Mouse (Mus musculus) embryo, embryonic 10.5 days (tissue): ENCODE measurements at regions not wholly inside any gene's neighbourhood (a gene's known extent, or its start where the extent isn't known, plus 50 kb on each side); places are given as distances from the start of the nearest gene placed in this dataset.
"Not testable (repeated sequence)": the region's sequence is repeated elsewhere in the genome, so short reads cannot be mapped to it uniquely, and the experiment has no call there.

Experiments
- DNase-seq: peaks from one replicate; pipeline ENCODE4 v3.0.0-alpha.2; 2015; ENCODE audit warnings: low spot score

DNA sequence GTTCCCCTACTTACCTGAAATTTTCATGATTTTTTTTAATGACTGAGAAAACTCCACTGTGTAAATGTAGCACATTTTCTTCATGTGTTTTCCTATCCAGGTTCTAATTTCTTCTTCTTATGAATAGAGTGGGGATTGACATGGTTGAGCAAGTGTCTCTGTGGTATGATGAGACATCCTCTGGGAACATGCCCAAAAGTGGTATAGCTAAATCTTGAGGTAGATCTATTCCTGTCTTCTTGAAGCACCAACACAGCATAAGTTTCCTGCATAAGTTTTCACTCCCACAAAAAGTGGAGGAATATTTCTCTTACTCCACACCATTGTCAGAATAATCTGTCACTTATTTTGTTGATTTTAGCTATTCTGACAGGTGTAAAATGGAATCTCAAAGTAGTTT, 161.1 kb upstream of the Oprm1 start:
- no peak for DNase-seq

DNA sequence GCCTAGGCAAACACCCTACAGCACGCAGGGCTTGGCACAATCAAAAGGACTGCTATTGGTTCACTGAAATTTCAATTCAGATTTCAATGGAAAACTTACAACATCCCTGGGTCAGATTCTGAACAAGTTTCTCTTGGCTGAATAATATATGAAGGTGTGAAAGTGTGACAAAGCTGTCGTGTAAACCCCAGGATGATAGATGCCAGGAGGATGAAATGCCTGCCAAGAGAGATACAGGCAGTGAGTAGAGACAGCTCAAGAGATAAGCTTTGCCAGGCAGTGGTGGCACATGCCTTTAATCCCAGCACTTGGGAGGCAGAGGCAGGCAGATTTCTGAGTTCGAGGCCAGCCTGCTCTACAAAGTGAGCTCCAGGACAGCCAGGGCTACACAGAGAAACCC, 159.7 kb upstream of the Oprm1 start:
- not testable (repeated sequence) for DNase-seq

DNA sequence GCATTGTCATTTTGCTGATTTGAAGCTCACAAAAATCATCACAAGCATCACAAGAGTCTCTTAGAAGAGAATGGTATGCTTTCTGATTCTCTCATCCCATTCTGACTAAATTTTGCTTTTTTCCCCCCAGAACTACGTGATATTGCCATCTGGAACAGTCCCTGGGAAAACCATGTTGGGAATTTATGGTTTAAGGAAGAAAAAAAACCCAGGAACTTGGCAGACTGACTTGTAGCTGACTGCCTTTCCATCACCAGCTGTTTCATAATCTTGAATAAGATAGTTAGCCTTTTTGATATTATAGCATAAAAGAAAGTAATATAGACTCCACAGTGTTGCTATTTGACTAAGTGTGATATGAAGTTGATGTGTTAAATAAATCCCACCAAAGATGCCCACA, 110.7 kb upstream of the Oprm1 start:
- no peak for DNase-seq

DNA sequence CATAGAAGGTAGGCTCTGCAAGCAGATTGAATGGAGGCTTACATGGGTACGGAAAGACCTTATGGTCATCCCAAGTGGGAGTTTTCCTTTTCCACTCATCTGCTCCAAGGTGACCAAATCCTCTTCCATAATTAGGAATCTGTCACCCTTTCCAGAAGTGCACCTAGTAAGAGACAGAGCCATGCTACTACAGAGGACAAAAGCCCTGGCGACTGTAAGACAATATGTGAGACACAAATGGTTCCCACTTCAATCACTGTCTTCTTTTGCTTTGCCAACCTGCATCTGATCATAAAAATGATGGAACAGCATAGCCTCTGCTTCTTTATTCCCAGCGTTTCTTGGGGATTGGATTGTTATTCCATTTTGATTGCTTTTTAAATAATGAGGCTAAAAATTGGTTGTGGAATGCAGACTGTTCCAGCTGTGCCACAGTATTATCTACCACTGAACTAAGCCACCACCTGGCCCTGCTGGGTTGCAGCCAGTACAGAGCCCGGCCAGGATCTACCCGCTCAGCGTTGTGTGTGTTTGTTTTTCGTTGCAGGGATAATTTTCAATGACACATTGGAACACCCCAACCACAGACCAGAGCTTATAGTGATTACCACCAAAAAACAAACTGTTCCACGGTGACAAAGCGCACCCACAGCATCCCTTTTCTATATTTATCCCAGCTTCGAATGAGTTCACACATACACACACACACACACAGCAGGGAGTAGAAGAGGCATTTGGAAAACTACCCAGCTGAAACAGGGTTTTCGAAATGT, 72.8 kb upstream of the Oprm1 start:
- no peak for DNase-seq

DNA sequence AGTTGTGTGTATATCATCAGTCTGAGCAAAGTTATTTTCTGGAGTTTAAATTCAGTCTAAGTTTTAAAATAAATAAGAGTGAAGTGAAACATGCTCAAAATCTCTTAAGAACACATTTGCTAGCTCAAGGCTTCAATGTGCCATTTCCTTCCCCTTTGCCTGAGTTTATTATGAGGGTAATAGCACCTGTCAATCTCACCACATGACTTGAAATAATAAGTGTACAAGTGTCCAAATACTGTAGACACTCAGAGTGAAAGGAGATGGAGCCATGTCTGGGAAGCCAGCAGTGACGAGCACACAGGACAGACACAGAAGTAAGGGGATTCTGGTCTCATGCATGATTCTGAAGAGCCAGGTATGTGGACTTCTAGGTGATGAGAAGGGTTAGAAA, 72.2 kb upstream of the Oprm1 start:
- no peak for DNase-seq
